Mouse (Mus musculus): ENCODE results near the gene Zfp444.

DNA sequence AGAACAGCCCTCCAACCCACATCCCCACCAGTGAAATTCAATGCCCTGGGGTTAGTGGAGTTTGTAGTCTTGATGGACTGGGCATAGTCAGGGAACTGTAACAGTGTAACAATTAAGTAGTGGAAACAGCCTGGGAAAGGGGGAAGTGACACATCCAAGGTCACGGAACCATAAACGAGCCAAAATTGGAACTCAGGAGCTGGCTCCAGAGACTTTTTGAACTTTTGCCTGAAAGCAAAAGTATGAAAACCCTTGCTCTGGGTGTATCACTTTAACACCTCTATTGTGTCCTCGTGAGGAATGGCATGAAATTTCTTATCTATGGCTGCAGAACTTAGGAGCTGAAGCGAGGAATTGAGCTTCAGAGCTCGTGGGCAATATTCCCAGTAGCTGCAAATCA, 17.9 kb upstream of the Zfp444 start:
- TF ChIP-seq CTCF (IDR thresholded peaks at IDR 0.05; ENCODE audit: borderline replicate concordance, extremely low read depth, insufficient read depth, insufficient read length), result no peak
- TF ChIP-seq POLR2A (IDR thresholded peaks at IDR 0.05; ENCODE audit: borderline replicate concordance, extremely low read depth, insufficient read depth, insufficient read length, poor library complexity, severe bottlenecking), result no peak
